Mouse (Mus musculus): ENCODE measurements around the gene Pcgf5. TPM values are rescaled to one million over a fixed set of nuclear protein-coding genes. Genes with fewer than 3 reads are reported as not detected.

The Pcgf5 gene
- polyA plus RNA-seq (2014; fragmentation: Nextera tagmentation; extraction: Ambion mirVana): 49.9 and 53.7 TPM in 2 replicates

DNA sequence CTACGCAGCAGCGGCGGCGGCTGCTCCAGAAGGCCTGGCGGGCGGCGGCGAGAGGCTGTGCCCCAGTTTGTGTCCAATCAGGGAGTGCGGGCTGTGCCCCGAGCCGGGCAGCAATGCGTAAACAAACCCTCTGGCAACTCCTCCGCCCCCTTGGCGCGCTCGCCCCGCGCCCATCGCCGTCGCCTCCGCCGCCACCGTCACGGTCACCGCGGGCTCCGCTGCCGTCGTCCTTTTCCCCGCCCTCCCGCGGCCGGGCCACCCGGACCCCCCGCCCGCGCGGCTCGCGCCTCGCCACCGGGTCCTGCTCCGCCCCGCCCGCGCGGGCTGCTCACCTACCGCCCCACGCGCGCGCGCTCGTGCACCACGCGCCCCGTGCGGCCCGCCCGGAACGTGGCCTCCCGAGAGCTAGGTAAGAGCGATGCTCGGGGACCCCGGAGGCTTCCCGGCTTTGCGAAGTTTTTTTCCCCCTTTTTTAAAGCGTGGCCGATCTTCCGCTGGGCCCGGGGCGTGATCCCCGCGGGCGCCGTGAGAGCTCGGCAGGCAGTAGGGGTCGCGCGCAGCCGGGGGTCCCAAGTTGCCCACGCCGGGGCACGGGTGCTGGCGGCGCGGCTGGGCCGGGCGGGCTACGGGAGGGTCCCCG is at the start of gene Pcgf5:
TSS of gene Pcgf5 (plus strand) at position 149 of the 640 bp plus-strand sequence.
- Histone ChIP-seq H3K27me3 (ENCODE audit: control insufficient read depth, insufficient read depth, low read length) (peaks cover 7% of the 10 kb centered on the region; the same call in 1 of the 2 replicates), H3K9ac (ENCODE audit: low read length) (peak within 1 kb of the TSS; percentile 89), H3K36me3 (ENCODE audit: control insufficient read depth, insufficient read depth, low read length) (no peaks in the 10 kb centered on the region), H3K9me3 (ENCODE audit: control insufficient read depth, low read length) (no peaks in the 10 kb centered on the region), H3K27ac (replicated peaks in 1 of 2; ENCODE audit: control insufficient read depth in 1 of 2, insufficient read depth in 1 of 2, low read depth in 2 of 2, low read length in 2 of 2) (peak within 1 kb of the TSS; percentile 67 to 82), H3K4me1 (ENCODE audit: control insufficient read depth in 2 of 2, insufficient read depth in 2 of 2, low read length in 2 of 2) (peaks cover 3 to 11% of the 10 kb centered on the region in 2 experiments), H3K4me3 (ENCODE audit: control insufficient read depth in 1 of 2, insufficient read depth in 1 of 2, low read depth in 1 of 2, low read length in 2 of 2) (peak within 1 kb of the TSS; percentile 60 to 91), H3K4me2 (ENCODE audit: low read length) (peak within 1 kb of the TSS; percentile 94)
- peak; percentile 68 for ATAC-seq (ENCODE audit: insufficient number of reproducible peaks, insufficient read depth, low FRiP score, low read depth)
- under 1% methylated on average over 82 of the region's 92 CpGs for WGBS

GRCm38 (mm10) chr19:36305542-36305941 is 42.6 kb upstream of the Pcgf5 start:
- Histone ChIP-seq H3K9me3 (ENCODE audit: control insufficient read depth, low read length) (no peaks in the 10 kb centered on the region), H3K4me2 (ENCODE audit: low read length) (no peak overlapping the region), H3K4me3 (ENCODE audit: control insufficient read depth in 1 of 2, insufficient read depth in 1 of 2, low read depth in 1 of 2, low read length in 2 of 2) (no peak overlapping the region), H3K27me3 (ENCODE audit: control insufficient read depth, insufficient read depth, low read length) (no peaks in the 10 kb centered on the region), H3K36me3 (ENCODE audit: control insufficient read depth, insufficient read depth, low read length) (no peaks in the 10 kb centered on the region), H3K4me1 (ENCODE audit: control insufficient read depth in 2 of 2, insufficient read depth in 2 of 2, low read length in 2 of 2) (no peaks in the 10 kb centered on the region), H3K9ac (ENCODE audit: low read length) (no peak overlapping the region), H3K27ac (replicated peaks in 1 of 2; ENCODE audit: control insufficient read depth in 1 of 2, insufficient read depth in 1 of 2, low read depth in 2 of 2, low read length in 2 of 2) (no peak overlapping the region)
- no peak for ATAC-seq (ENCODE audit: insufficient number of reproducible peaks, insufficient read depth, low FRiP score, low read depth)
- whole genome bisulfite sequencing: 61% methylated on average over 5 of the region's 5 CpGs

- Histone ChIP-seq H3K27me3 (ENCODE audit: control insufficient read depth, insufficient read depth, low read length) (no peaks in the 10 kb centered on the region), H3K4me2 (ENCODE audit: low read length) (no peak overlapping the region), H3K4me1 (ENCODE audit: control insufficient read depth in 2 of 2, insufficient read depth in 2 of 2, low read length in 2 of 2) (no peaks in the 10 kb centered on the region), H3K36me3 (ENCODE audit: control insufficient read depth, insufficient read depth, low read length) (no peaks in the 10 kb centered on the region), H3K27ac (replicated peaks in 1 of 2; ENCODE audit: control insufficient read depth in 1 of 2, insufficient read depth in 1 of 2, low read depth in 2 of 2, low read length in 2 of 2) (no peak overlapping the region), H3K9ac (ENCODE audit: low read length) (no peak overlapping the region), H3K4me3 (ENCODE audit: control insufficient read depth in 1 of 2, insufficient read depth in 1 of 2, low read depth in 1 of 2, low read length in 2 of 2) (no peak overlapping the region), H3K9me3 (ENCODE audit: control insufficient read depth, low read length) (no peaks in the 10 kb centered on the region)
- 79% methylated on average over 5 of the region's 5 CpGs for WGBS
- ATAC-seq (ENCODE audit: insufficient number of reproducible peaks, insufficient read depth, low FRiP score, low read depth): no peak
These were observed 34.1 kb upstream of the Pcgf5 start for GRCm38 (mm10) chr19:36314010-36314409.

DNA sequence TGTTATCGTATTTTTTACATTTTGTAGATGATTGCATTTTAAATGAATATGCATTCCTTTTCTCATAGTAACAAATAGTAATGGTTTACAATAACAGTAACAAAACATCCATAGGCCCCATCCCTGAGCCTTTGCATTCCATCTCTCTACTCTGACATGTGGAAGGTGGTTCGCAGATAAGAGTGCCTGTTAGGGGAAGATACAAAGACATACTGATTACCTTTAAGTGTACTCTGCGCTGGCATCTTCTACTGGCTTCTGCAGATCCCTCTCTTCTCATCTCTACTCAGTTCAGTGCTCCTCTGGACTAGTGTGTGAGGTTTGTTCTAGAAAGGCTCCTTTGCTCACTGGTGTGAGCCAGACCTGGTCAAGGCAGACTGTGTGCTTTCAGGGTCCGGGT is 28.4 kb upstream of the Pcgf5 start:
- Histone ChIP-seq H3K36me3 (ENCODE audit: control insufficient read depth, insufficient read depth, low read length) (no peaks in the 10 kb centered on the region), H3K27ac (replicated peaks in 1 of 2; ENCODE audit: control insufficient read depth in 1 of 2, insufficient read depth in 1 of 2, low read depth in 2 of 2, low read length in 2 of 2) (no peak overlapping the region), H3K4me1 (ENCODE audit: control insufficient read depth in 2 of 2, insufficient read depth in 2 of 2, low read length in 2 of 2) (no peaks in the 10 kb centered on the region), H3K9me3 (ENCODE audit: control insufficient read depth, low read length) (no peaks in the 10 kb centered on the region), H3K9ac (ENCODE audit: low read length) (no peak overlapping the region), H3K4me3 (ENCODE audit: control insufficient read depth in 1 of 2, insufficient read depth in 1 of 2, low read depth in 1 of 2, low read length in 2 of 2) (no peak overlapping the region), H3K27me3 (ENCODE audit: control insufficient read depth, insufficient read depth, low read length) (no peaks in the 10 kb centered on the region), H3K4me2 (ENCODE audit: low read length) (no peak overlapping the region)
- ATAC-seq (ENCODE audit: insufficient number of reproducible peaks, insufficient read depth, low FRiP score, low read depth): no peak
- 52% methylated on average over 4 of the region's 4 CpGs for WGBS

DNA sequence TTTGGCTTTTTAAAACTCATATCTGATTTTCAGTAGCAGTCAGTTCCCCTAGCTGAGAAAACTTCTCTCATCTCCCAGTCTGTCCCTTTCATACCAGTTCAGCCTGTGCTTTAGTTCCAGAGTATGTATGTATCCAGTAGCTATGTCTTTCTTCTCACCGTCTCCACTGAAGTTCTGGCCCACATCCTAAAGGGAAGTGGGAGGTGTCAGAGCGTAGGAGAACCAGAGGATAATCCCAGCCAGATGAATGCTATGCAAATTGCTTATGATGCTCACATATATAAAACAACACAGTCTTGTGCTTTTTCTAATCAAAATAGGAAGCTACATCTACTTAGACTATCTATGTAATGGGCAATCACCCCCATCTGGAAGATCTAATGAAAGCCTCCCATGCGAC is 27.0 kb upstream of the Pcgf5 start:
- Histone ChIP-seq H3K4me3 (ENCODE audit: control insufficient read depth in 1 of 2, insufficient read depth in 1 of 2, low read depth in 1 of 2, low read length in 2 of 2) (no peak overlapping the region), H3K27ac (replicated peaks in 1 of 2; ENCODE audit: control insufficient read depth in 1 of 2, insufficient read depth in 1 of 2, low read depth in 2 of 2, low read length in 2 of 2) (no peak overlapping the region), H3K9ac (ENCODE audit: low read length) (no peak overlapping the region), H3K4me1 (ENCODE audit: control insufficient read depth in 2 of 2, insufficient read depth in 2 of 2, low read length in 2 of 2) (no peaks in the 10 kb centered on the region), H3K36me3 (ENCODE audit: control insufficient read depth, insufficient read depth, low read length) (no peaks in the 10 kb centered on the region), H3K27me3 (ENCODE audit: control insufficient read depth, insufficient read depth, low read length) (no peaks in the 10 kb centered on the region), H3K4me2 (ENCODE audit: low read length) (no peak overlapping the region), H3K9me3 (ENCODE audit: control insufficient read depth, low read length) (no peaks in the 10 kb centered on the region)
- WGBS: 81% methylated on average over 3 of the region's 3 CpGs
- no peak for ATAC-seq (ENCODE audit: insufficient number of reproducible peaks, insufficient read depth, low FRiP score, low read depth)

DNA sequence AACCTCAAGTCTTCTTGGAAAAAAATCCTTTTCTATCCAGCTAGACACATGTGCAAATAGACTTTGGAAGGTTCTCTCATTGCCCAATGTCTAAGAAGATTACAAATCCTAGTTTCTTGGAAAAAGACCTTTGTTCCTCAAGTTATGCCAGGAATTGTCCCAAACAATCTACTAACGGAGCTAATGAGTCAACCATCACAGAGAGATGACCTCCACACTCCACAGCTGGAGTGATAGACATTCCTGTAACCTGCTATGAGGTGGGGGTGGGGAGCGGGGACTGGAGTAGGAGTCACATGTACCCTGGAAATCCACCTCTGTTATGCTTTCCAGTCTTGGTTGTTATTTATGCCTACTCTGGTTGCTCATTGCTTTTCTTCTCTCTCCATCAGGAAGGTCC is 24.8 kb upstream of the Pcgf5 start:
- 60% methylated on average over 2 of the region's 2 CpGs for WGBS
- Histone ChIP-seq H3K4me3 (ENCODE audit: control insufficient read depth in 1 of 2, insufficient read depth in 1 of 2, low read depth in 1 of 2, low read length in 2 of 2) (no peak overlapping the region), H3K9me3 (ENCODE audit: control insufficient read depth, low read length) (no peaks in the 10 kb centered on the region), H3K27me3 (ENCODE audit: control insufficient read depth, insufficient read depth, low read length) (no peaks in the 10 kb centered on the region), H3K9ac (ENCODE audit: low read length) (no peak overlapping the region), H3K36me3 (ENCODE audit: control insufficient read depth, insufficient read depth, low read length) (no peaks in the 10 kb centered on the region), H3K4me2 (ENCODE audit: low read length) (no peak overlapping the region), H3K27ac (replicated peaks in 1 of 2; ENCODE audit: control insufficient read depth in 1 of 2, insufficient read depth in 1 of 2, low read depth in 2 of 2, low read length in 2 of 2) (no peak overlapping the region), H3K4me1 (ENCODE audit: control insufficient read depth in 2 of 2, insufficient read depth in 2 of 2, low read length in 2 of 2) (no peaks in the 10 kb centered on the region)
- no peak for ATAC-seq (ENCODE audit: insufficient number of reproducible peaks, insufficient read depth, low FRiP score, low read depth)

DNA sequence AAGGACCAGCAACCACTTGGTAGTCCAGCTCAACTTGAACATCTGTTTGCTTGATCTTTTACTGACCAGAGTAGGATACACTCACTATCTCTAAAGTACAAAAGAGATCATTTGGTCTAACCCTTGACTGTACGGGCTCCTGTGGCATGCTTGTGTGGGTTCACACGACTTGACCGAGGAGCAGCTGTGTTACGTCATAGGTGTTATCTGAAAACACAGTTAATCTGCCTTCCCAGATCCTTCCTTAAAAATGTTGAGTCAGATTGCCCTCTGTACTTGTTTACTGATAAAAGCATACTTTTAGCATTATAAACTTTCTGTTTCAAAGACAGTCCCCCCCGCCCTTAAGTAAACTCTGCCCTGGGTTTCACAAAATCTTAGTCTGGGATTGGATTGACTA is 19.4 kb upstream of the Pcgf5 start:
- Histone ChIP-seq H3K9ac (ENCODE audit: low read length) (no peak overlapping the region), H3K27ac (replicated peaks in 1 of 2; ENCODE audit: control insufficient read depth in 1 of 2, insufficient read depth in 1 of 2, low read depth in 2 of 2, low read length in 2 of 2) (no peak overlapping the region), H3K27me3 (ENCODE audit: control insufficient read depth, insufficient read depth, low read length) (no peaks in the 10 kb centered on the region), H3K9me3 (ENCODE audit: control insufficient read depth, low read length) (no peaks in the 10 kb centered on the region), H3K4me3 (ENCODE audit: control insufficient read depth in 1 of 2, insufficient read depth in 1 of 2, low read depth in 1 of 2, low read length in 2 of 2) (no peak overlapping the region), H3K4me2 (ENCODE audit: low read length) (no peak overlapping the region), H3K4me1 (ENCODE audit: control insufficient read depth in 2 of 2, insufficient read depth in 2 of 2, low read length in 2 of 2) (peaks cover 0 to 2% of the 10 kb centered on the region in 2 experiments; a peak in 1 of 4 replicates), H3K36me3 (ENCODE audit: control insufficient read depth, insufficient read depth, low read length) (no peaks in the 10 kb centered on the region)
- 28% methylated on average over 5 of the region's 5 CpGs for WGBS
- ATAC-seq (ENCODE audit: insufficient number of reproducible peaks, insufficient read depth, low FRiP score, low read depth): no peak

- WGBS: 24% methylated on average over 6 of the region's 6 CpGs
- H3K9me3 ChIP-seq (ENCODE audit: control insufficient read depth, low read length): no peaks in the 10 kb centered on the region
- H3K27ac ChIP-seq (replicated peaks in 1 of 2; ENCODE audit: control insufficient read depth in 1 of 2, insufficient read depth in 1 of 2, low read depth in 2 of 2, low read length in 2 of 2): peak overlapping the region; percentile 67 to 82; a peak in 2 of 4 replicates
- ATAC-seq (ENCODE audit: insufficient number of reproducible peaks, insufficient read depth, low FRiP score, low read depth): no peak
- peaks cover 7% of the 10 kb centered on the region; the same call in 1 of the 2 replicates for H3K27me3 ChIP-seq (ENCODE audit: control insufficient read depth, insufficient read depth, low read length)
- H3K36me3 ChIP-seq (ENCODE audit: control insufficient read depth, insufficient read depth, low read length): no peaks in the 10 kb centered on the region
- peak overlapping the region; percentile 60 to 91 for H3K4me3 ChIP-seq (ENCODE audit: control insufficient read depth in 1 of 2, insufficient read depth in 1 of 2, low read depth in 1 of 2, low read length in 2 of 2)
- H3K4me2 ChIP-seq (ENCODE audit: low read length): peak overlapping the region; percentile 94
- H3K9ac ChIP-seq (ENCODE audit: low read length): peak overlapping the region; percentile 89
- H3K4me1 ChIP-seq (ENCODE audit: control insufficient read depth in 2 of 2, insufficient read depth in 2 of 2, low read length in 2 of 2): peaks cover 3 to 11% of the 10 kb centered on the region in 2 experiments
These were observed 733 bp upstream of the Pcgf5 start for GRCm38 (mm10) chr19:36347376-36347775.
